Mouse (Mus musculus) hindbrain, postnatal 0 days (tissue): Measurements from ENCODE around the gene Rala. TPM values are rescaled to one million over a fixed set of nuclear protein-coding genes. Genes with fewer than 3 reads are reported as not detected.
"Not testable (repeated sequence)": the region's sequence is repeated elsewhere in the genome, so short reads cannot be mapped to it uniquely, and the experiment has no call there.

Source experiments
- ATAC-seq: fragments of 200-750 bp; cut with Nextera tagmentation; 2 replicates; pipeline ENCODE4 v1.8.0; 2017; ENCODE audit warnings: mild to moderate bottlenecking, moderate TSS enrichment, moderate library complexity
- DNase-seq: peaks from one replicate; pipeline ENCODE4 v3.0.0-alpha.2; 2015; ENCODE audit warnings: low spot score
- H3K27ac ChIP-seq: fragments of 300-500 bp; sonication (generic); 2 replicates; pipeline ENCODE4 v1.5.1; 2014; ENCODE audit warnings: mild to moderate bottlenecking
- H3K27me3 ChIP-seq: fragments of 300-500 bp; sonication (generic); 2 replicates; pipeline ENCODE4 v1.6.1; 2014; ENCODE audit warnings: low read length, mixed read lengths; ENCODE audit not compliant: insufficient read depth
- H3K36me3 ChIP-seq: fragments of 300-500 bp; sonication (generic); 2 replicates; pipeline ENCODE4 v1.6.1; 2014; ENCODE audit warnings: low read length, mixed read lengths; ENCODE audit not compliant: insufficient read depth
- H3K4me1 ChIP-seq: fragments of 300-500 bp; sonication (generic); 2 replicates; pipeline ENCODE4 v1.6.1; 2014; ENCODE audit warnings: antibody characterized with exemption, low read length, mixed read lengths; ENCODE audit not compliant: insufficient read depth
- H3K4me2 ChIP-seq: fragments of 300-500 bp; sonication (generic); 2 replicates; pipeline ENCODE4 v1.6.1; 2014; ENCODE audit warnings: low read depth, mild to moderate bottlenecking, low read length, moderate library complexity, mixed read lengths
- H3K4me3 ChIP-seq: fragments of 300-500 bp; sonication (generic); 2 replicates; pipeline ENCODE4 v1.5.1; 2014; ENCODE audit warnings: low read length
- H3K9ac ChIP-seq: fragments of 300-500 bp; sonication (generic); replicated peaks from 2 replicates; pipeline ENCODE4 v1.6.1; 2014; ENCODE audit warnings: mild to moderate bottlenecking, low read length, moderate library complexity, mixed read lengths
- H3K9me3 ChIP-seq: fragments of 300-500 bp; sonication (generic); 2 replicates; pipeline ENCODE4 v1.6.1; 2016; ENCODE audit warnings: low read length, mixed read lengths
- CTCF ChIP-seq: IDR thresholded peaks from 2 replicates; pipeline ENCODE4 v1.5.1; 2016; ENCODE audit warnings: antibody characterized with exemption, control low read depth, low read depth
- WGBS: fragments of 180-500 bp; shearing (Covaris S2); extraction: QIAGEN DNeasy Blood & Tissue Kit; methylation state at CpG from one replicate; pipeline ENCODE4 v1.1.7; 2014; 5-methylcytosine and 5-hydroxymethylcytosine counted together
- polyA plus RNA-seq: library from polyadenylated mRNA; unstranded; fragments of >200 nt; fragmentation: Nextera tagmentation; extraction: Ambion mirVana; gene quantifications from 2 replicates; pipeline ENCODE4 v1.2.1, GENCODE M21; 2015
- total RNA-seq: library from RNA; depleted of rRNA; stranded (reverse); fragments of >200 nt; gene quantifications from 2 replicates; pipeline ENCODE4 v1.2.3, GENCODE M21; 2014

The Rala gene
- total and polyA plus RNA-seq, 2 experiments from 2014 or later: 68.5 to 229 TPM

- H3K4me1 ChIP-seq: no peaks in the 10 kb centered on the region
- H3K9ac ChIP-seq: no peak overlapping the region
- H3K4me2 ChIP-seq: no peak overlapping the region
- H3K36me3 ChIP-seq: no peaks in the 10 kb centered on the region
- TF ChIP-seq CTCF: no peak
- no peak overlapping the region for H3K4me3 ChIP-seq
- H3K9me3 ChIP-seq: no peaks in the 10 kb centered on the region
- ATAC-seq (no peak), DNase-seq (no peak)
- H3K27me3 ChIP-seq: no peaks in the 10 kb centered on the region
- WGBS: 83% methylated on average over 8 of the region's 8 CpGs
- no peak overlapping the region for H3K27ac ChIP-seq
Measured at GRCm38 (mm10) chr13:17976854-17977739, 33.1 kb upstream of the Rala start.

GRCm38 (mm10) chr13:17975891-17976290, 31.9 kb upstream of the Rala start:
- Histone ChIP-seq H3K36me3 (no peaks in the 10 kb centered on the region), H3K9ac (no peak overlapping the region), H3K4me3 (no peak overlapping the region), H3K4me2 (no peak overlapping the region), H3K27me3 (no peaks in the 10 kb centered on the region), H3K4me1 (no peaks in the 10 kb centered on the region), H3K27ac (no peak overlapping the region), H3K9me3 (no peaks in the 10 kb centered on the region)
- WGBS: 74% methylated on average over 2 of the region's 2 CpGs
- no peak for TF ChIP-seq CTCF
- DNase-seq: no peak
- ATAC-seq: no peak

- Histone ChIP-seq H3K9me3 (no peaks in the 10 kb centered on the region), H3K27me3 (no peaks in the 10 kb centered on the region), H3K4me1 (no peaks in the 10 kb centered on the region), H3K4me2 (no peak overlapping the region), H3K4me3 (no peak overlapping the region), H3K9ac (no peak overlapping the region), H3K27ac (no peak overlapping the region), H3K36me3 (no peaks in the 10 kb centered on the region)
- no peak for TF ChIP-seq CTCF
- DNase-seq (no peak), ATAC-seq (no peak)
- WGBS: 94% methylated on average over 1 of the region's 1 CpGs
Measured at GRCm38 (mm10) chr13:17975457-17975856, 31.4 kb upstream of the Rala start.

GRCm38 (mm10) chr13:17974734-17975133, 30.7 kb upstream of the Rala start:
- H3K36me3 ChIP-seq: no peaks in the 10 kb centered on the region
- ATAC-seq (no peak), DNase-seq (no peak)
- no peak overlapping the region for H3K4me3 ChIP-seq
- no peak overlapping the region for H3K4me2 ChIP-seq
- H3K4me1 ChIP-seq: no peaks in the 10 kb centered on the region
- TF ChIP-seq CTCF: no peak
- H3K27me3 ChIP-seq: no peaks in the 10 kb centered on the region
- no peak overlapping the region for H3K27ac ChIP-seq
- H3K9ac ChIP-seq: no peak overlapping the region
- WGBS: 93% methylated on average over 9 of the region's 9 CpGs
- no peaks in the 10 kb centered on the region for H3K9me3 ChIP-seq

GRCm38 (mm10) chr13:17960613-17961012, 16.6 kb upstream of the Rala start:
- WGBS: 79% methylated on average over 7 of the region's 7 CpGs
- no peaks in the 10 kb centered on the region for H3K36me3 ChIP-seq
- H3K9ac ChIP-seq: no peak overlapping the region
- no peaks in the 10 kb centered on the region for H3K4me1 ChIP-seq
- no peaks in the 10 kb centered on the region for H3K27me3 ChIP-seq
- H3K27ac ChIP-seq: no peak overlapping the region
- H3K4me2 ChIP-seq: no peak overlapping the region
- DNase-seq: no peak
- ATAC-seq: no peak
- H3K4me3 ChIP-seq: no peak overlapping the region
- TF ChIP-seq CTCF: no peak
- no peaks in the 10 kb centered on the region for H3K9me3 ChIP-seq

- Histone ChIP-seq H3K27me3 (no peaks in the 10 kb centered on the region), H3K4me3 (no peak overlapping the region), H3K4me2 (no peak overlapping the region), H3K36me3 (no peaks in the 10 kb centered on the region), H3K4me1 (no peaks in the 10 kb centered on the region), H3K9me3 (no peaks in the 10 kb centered on the region), H3K27ac (no peak overlapping the region), H3K9ac (no peak overlapping the region)
- ATAC-seq (no peak), DNase-seq (no peak)
- 46% methylated on average over 1 of the region's 1 CpGs for WGBS
- no peak for TF ChIP-seq CTCF
Measured at GRCm38 (mm10) chr13:17954282-17954681, 10.2 kb upstream of the Rala start.

- not testable (repeated sequence) for H3K36me3 ChIP-seq, ATAC-seq, H3K27me3 ChIP-seq, H3K9me3 ChIP-seq, H3K27ac ChIP-seq, DNase-seq, H3K4me3 ChIP-seq, H3K4me2 ChIP-seq, H3K9ac ChIP-seq, H3K4me1 ChIP-seq
- WGBS: 91% methylated on average over 8 of the region's 8 CpGs
Measured at GRCm38 (mm10) chr13:17950581-17950980, 6.5 kb upstream of the Rala start.
